Mouse (Mus musculus) thymus, postnatal 4 days (tissue): Measurements from ENCODE around the gene Slc19a2.

Experiments
- DNase-seq: peaks from one replicate; pipeline ENCODE4 v3.0.0; 2021

The Slc19a2 gene

GRCm38 (mm10) chr1:164252551-164252950 lies 3.7 kb downstream of the Slc19a2 start:
- no peak for DNase-seq

- DNase-seq: no peak
Observed at GRCm38 (mm10) chr1:164254836-164255235, 6.0 kb downstream of the Slc19a2 start.

GRCm38 (mm10) chr1:164260171-164261028 lies 11.6 kb downstream of the Slc19a2 start:
- no peak for DNase-seq

- DNase-seq: no peak
Observed at GRCm38 (mm10) chr1:164261553-164261952, 12.7 kb downstream of the Slc19a2 start.

GRCm38 (mm10) chr1:164270941-164271340 lies 22.1 kb downstream of the Slc19a2 start:
- no peak for DNase-seq

- no peak for DNase-seq
Observed at GRCm38 (mm10) chr1:164273659-164274058, 24.8 kb downstream of the Slc19a2 start.

GRCm38 (mm10) chr1:164275455-164275954 lies 26.7 kb downstream of the Slc19a2 start, which contains the start of gene Ccdc181:
Gene Ccdc181 (plus strand): TSS chr1:164275585.
- peak; percentile 99 for DNase-seq

- no peak for DNase-seq
Observed at GRCm38 (mm10) chr1:164276552-164276951, 27.7 kb downstream of the Slc19a2 start.

- peak; percentile 46 for DNase-seq
Observed at GRCm38 (mm10) chr1:164279332-164279731, 30.5 kb downstream of the Slc19a2 start.

- DNase-seq: no peak
Observed at GRCm38 (mm10) chr1:164284007-164284406, 35.2 kb downstream of the Slc19a2 start.

- no peak for DNase-seq
Observed at GRCm38 (mm10) chr1:164287406-164287805, 38.6 kb downstream of the Slc19a2 start.

GRCm38 (mm10) chr1:164292040-164292439 lies 43.2 kb downstream of the Slc19a2 start:
- DNase-seq: no peak

- no peak for DNase-seq
Observed at GRCm38 (mm10) chr1:164294071-164294470, 45.2 kb downstream of the Slc19a2 start.

GRCm38 (mm10) chr1:164296473-164296872 lies 47.6 kb downstream of the Slc19a2 start:
- DNase-seq: no peak

- DNase-seq: no peak
Observed at GRCm38 (mm10) chr1:164301949-164302348, 53.1 kb downstream of the Slc19a2 start.

GRCm38 (mm10) chr1:164303821-164304220 lies 55.0 kb downstream of the Slc19a2 start, which contains the start of gene Nme7:
Gene Nme7 (plus strand): TSS chr1:164304121.
- no peak for DNase-seq

GRCm38 (mm10) chr1:164307124-164307751 lies 58.4 kb downstream of the Slc19a2 start, which contains the start of gene Blzf1:
Gene Blzf1 (minus strand): TSS chr1:164307489.
- DNase-seq: peak; percentile 99

- DNase-seq: no peak
Observed at GRCm38 (mm10) chr1:164307922-164308321, 59.1 kb downstream of the Slc19a2 start.

GRCm38 (mm10) chr1:164314085-164314484 lies 65.2 kb downstream of the Slc19a2 start:
- no peak for DNase-seq
